Comparison of ENCODE assay signal across 8 mouse cellular contexts in the genomic region with DNA sequence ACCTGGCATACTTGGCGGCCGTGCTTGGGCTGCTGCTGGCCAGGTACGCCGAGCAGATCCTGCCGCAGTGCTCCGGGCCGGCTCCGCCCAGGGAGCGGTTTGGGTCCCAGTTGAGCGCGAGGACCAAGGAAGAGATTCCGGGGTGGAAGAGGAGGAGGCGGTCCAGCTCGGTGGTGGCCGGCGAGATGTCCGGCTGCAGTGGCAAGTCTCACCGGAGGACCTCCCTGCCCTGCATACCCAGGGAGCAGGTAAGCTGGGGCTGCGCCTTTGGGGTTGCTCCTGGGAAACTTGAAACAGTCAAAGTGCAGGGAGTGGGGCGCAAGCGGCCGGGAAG. TPM values are rescaled to one million over a fixed set of nuclear protein-coding genes. Genes with fewer than 3 reads are reported as not detected.
DNase-seq lines count a peak whose midpoint lies in the region; ATAC-seq and TF ChIP-seq lines count a peak whose summit lies in the region.

No protein-coding gene starts in this region.

- H3K9me3 ChIP-seq in kidney, embryonic 14.5 days (ENCODE audit: control insufficient read depth, low read length), result no peaks in the 10 kb centered on the region
- no peaks in the 10 kb centered on the region for H3K9me3 ChIP-seq in embryonic facial prominence, embryonic 14.5 days (ENCODE audit: control insufficient read depth, low read length)
- no peaks in the 10 kb centered on the region for H3K9me3 ChIP-seq in hindbrain, embryonic 10.5 days
- no peaks in the 10 kb centered on the region for H3K9me3 ChIP-seq in liver, embryonic 14.5 days (ENCODE audit: control insufficient read depth, low read length)

- no peak for TF ChIP-seq CTCF in liver, embryonic 14.5 days (IDR thresholded peaks at IDR 0.05; ENCODE audit: low read depth)

- peak overlapping the region; percentile 84 for H3K4me2 ChIP-seq in kidney, embryonic 14.5 days (replicated peaks; ENCODE audit: low read depth, low read length)
- peak overlapping the region; percentile 87 for H3K4me2 ChIP-seq in embryonic facial prominence, embryonic 14.5 days (ENCODE audit: low read depth, low read length)
- peak overlapping the region; percentile 44 for H3K4me2 ChIP-seq in liver, embryonic 14.5 days (ENCODE audit: low read depth)

- no peak for TF ChIP-seq EP300 in liver, embryonic 14.5 days (IDR thresholded peaks at IDR 0.05; ENCODE audit: low read depth)

- peak overlapping the region; percentile 78 for H3K9ac ChIP-seq in kidney, embryonic 14.5 days (ENCODE audit: low read depth, low read length)
- peak overlapping the region; percentile 81 for H3K9ac ChIP-seq in embryonic facial prominence, embryonic 14.5 days (ENCODE audit: low read depth, low read length)
- H3K9ac ChIP-seq in liver, embryonic 14.5 days (replicated peaks), result no peak overlapping the region

- WGBS in kidney, embryonic 14.5 days, result under 1% methylated on average over 22 of the region's 22 CpGs
- WGBS in embryonic facial prominence, embryonic 14.5 days, result under 1% methylated on average over 19 of the region's 22 CpGs
- 2% methylated on average over 22 of the region's 22 CpGs for WGBS in hindbrain, embryonic 10.5 days
- 7% methylated on average over 22 of the region's 22 CpGs for WGBS in liver, embryonic 14.5 days (ENCODE audit: insufficient replicate concordance)

- no peak for DNase-seq in kidney, adult 9 months
- DNase-seq in embryonic facial prominence, embryonic 14.5 days (ENCODE audit: low spot score), result no peak
- no peak for DNase-seq in hindbrain, embryonic 10.5 days (ENCODE audit: low spot score)
- no peak for DNase-seq in liver, embryonic 14.5 days (ENCODE audit: low read depth in 3 of 3, low spot score in 3 of 3)
- DNase-seq in testis, postnatal 10 days (ENCODE audit: low spot score), result peak; percentile 44
- DNase-seq in natural killer cell, adult 2 months (ENCODE audit: low spot score in 2 of 2), result no peak
- no peak for DNase-seq in ovary, postnatal 36 days (ENCODE audit: low spot score)

- H3K36me3 ChIP-seq in kidney, embryonic 14.5 days (ENCODE audit: control insufficient read depth, insufficient read depth, low read length), result no peaks in the 10 kb centered on the region
- H3K36me3 ChIP-seq in embryonic facial prominence, embryonic 14.5 days (ENCODE audit: control insufficient read depth, insufficient read depth, low read length), result no peaks in the 10 kb centered on the region
- no peaks in the 10 kb centered on the region for H3K36me3 ChIP-seq in hindbrain, embryonic 10.5 days
- H3K36me3 ChIP-seq in liver, embryonic 14.5 days (replicated peaks; ENCODE audit: control insufficient read depth, insufficient read depth, low read depth), result no peaks in the 10 kb centered on the region

- peak overlapping the region; percentile 76 for H3K4me3 ChIP-seq in kidney, embryonic 14.5 days (ENCODE audit: low read length)
- peak overlapping the region; percentile 79 for H3K4me3 ChIP-seq in embryonic facial prominence, embryonic 14.5 days (ENCODE audit: low read depth, low read length)
- peak overlapping the region; percentile 70 for H3K4me3 ChIP-seq in hindbrain, embryonic 10.5 days
- peak overlapping the region; percentile 10 to 41 for H3K4me3 ChIP-seq in liver, embryonic 14.5 days (ENCODE audit: insufficient read depth in 1 of 2, low read depth in 2 of 2, low read length in 2 of 2)

- peak; percentile 45; the same call in 1 of the 2 replicates for ATAC-seq in kidney, embryonic 14.5 days (ENCODE audit: low FRiP score, low TSS enrichment)
- ATAC-seq in embryonic facial prominence, embryonic 14.5 days (ENCODE audit: low read depth), result no peak; the same call in 1 of the 2 replicates
- no peak for ATAC-seq in liver, embryonic 14.5 days (ENCODE audit: insufficient read depth)

- H3K27ac ChIP-seq in kidney, embryonic 14.5 days (ENCODE audit: low read depth, low read length), result peak overlapping the region; percentile 84; the same call in 1 of the 2 replicates
- peak overlapping the region; percentile 89 for H3K27ac ChIP-seq in embryonic facial prominence, embryonic 14.5 days (replicated peaks; ENCODE audit: low read depth, low read length)
- peak overlapping the region; percentile 85 for H3K27ac ChIP-seq in hindbrain, embryonic 10.5 days
- no peak overlapping the region for H3K27ac ChIP-seq in liver, embryonic 14.5 days

- H3K4me1 ChIP-seq in kidney, embryonic 14.5 days (ENCODE audit: control insufficient read depth, insufficient read depth, low read length), result no peaks in the 10 kb centered on the region
- peaks cover 5% of the 10 kb centered on the region; the same call in 1 of the 2 replicates for H3K4me1 ChIP-seq in embryonic facial prominence, embryonic 14.5 days (ENCODE audit: control insufficient read depth, insufficient read depth, low read length)
- peaks cover 26% of the 10 kb centered on the region for H3K4me1 ChIP-seq in hindbrain, embryonic 10.5 days (replicated peaks)
- no peaks in the 10 kb centered on the region for H3K4me1 ChIP-seq in liver, embryonic 14.5 days (replicated peaks; ENCODE audit: control insufficient read depth in 2 of 2, insufficient read depth in 2 of 2, low read length in 1 of 2)

- no peaks in the 10 kb centered on the region; the same call in 1 of the 2 replicates for H3K27me3 ChIP-seq in kidney, embryonic 14.5 days (ENCODE audit: control insufficient read depth, insufficient read depth, low read length)
- H3K27me3 ChIP-seq in embryonic facial prominence, embryonic 14.5 days (replicated peaks; ENCODE audit: control insufficient read depth, insufficient read depth, low read length), result peaks cover 7% of the 10 kb centered on the region; the same call in 1 of the 2 replicates
- H3K27me3 ChIP-seq in hindbrain, embryonic 10.5 days (ENCODE audit: insufficient read depth, poor library complexity, severe bottlenecking), result peaks cover 55% of the 10 kb centered on the region
- peaks cover 20% of the 10 kb centered on the region for H3K27me3 ChIP-seq in liver, embryonic 14.5 days (ENCODE audit: control insufficient read depth, insufficient read depth, low read length)

RNA-seq across cellular contexts. Expression of gene Pde3a, which starts 1.2 kb away (rescaled TPM):
- polyA plus RNA-seq in kidney, embryonic 14.5 days (2014; fragmentation: Nextera tagmentation; extraction: Ambion mirVana), result 10.5 and 13.8 TPM in 2 replicates
- polyA plus RNA-seq in embryonic facial prominence, embryonic 14.5 days (2014; fragmentation: Nextera tagmentation; extraction: Ambion mirVana), result 4.8 and 5.0 TPM in 2 replicates
- polyA plus RNA-seq in hindbrain, embryonic 10.5 days (2016; fragmentation: Nextera tagmentation; extraction: Ambion mirVana), result 1.1 TPM in 2 replicates
- polyA plus RNA-seq in liver, embryonic 14.5 days (2012; rRNA removed), result 0.35 and 0.45 TPM in 2 replicates
- 0.86 and 1.6 TPM in 2 replicates for polyA plus RNA-seq in liver, embryonic 14.5 days (2014; fragmentation: Nextera tagmentation; extraction: Ambion mirVana)

Comparison
In these comparisons a context has a peak if more than half of its experiments do, and no peak if none do; other contexts are left out.
1. H3K4me3 ChIP-seq: peak in every context shown above with its lines; median percentile 79 in embryonic facial prominence, embryonic 14.5 days; 76 in kidney, embryonic 14.5 days; 70 in hindbrain, embryonic 10.5 days; 26 in liver, embryonic 14.5 days.